Mouse (Mus musculus) right cerebral cortex, adult 2 months (tissue): ENCODE measurements at regions not wholly inside any gene's neighbourhood (a gene's known extent, or its start where the extent isn't known, plus 50 kb on each side); places are given as distances from the start of the nearest gene placed in this dataset.
"Not testable (repeated sequence)": the region's sequence is repeated elsewhere in the genome, so short reads cannot be mapped to it uniquely, and the experiment has no call there.

Experiments
- DNase-seq, 2 experiments: peaks; one replicate each; pipeline ENCODE4 v3.0.0; 2021 to 2022; ENCODE audit warnings: low spot score in 2 of 2

DNA sequence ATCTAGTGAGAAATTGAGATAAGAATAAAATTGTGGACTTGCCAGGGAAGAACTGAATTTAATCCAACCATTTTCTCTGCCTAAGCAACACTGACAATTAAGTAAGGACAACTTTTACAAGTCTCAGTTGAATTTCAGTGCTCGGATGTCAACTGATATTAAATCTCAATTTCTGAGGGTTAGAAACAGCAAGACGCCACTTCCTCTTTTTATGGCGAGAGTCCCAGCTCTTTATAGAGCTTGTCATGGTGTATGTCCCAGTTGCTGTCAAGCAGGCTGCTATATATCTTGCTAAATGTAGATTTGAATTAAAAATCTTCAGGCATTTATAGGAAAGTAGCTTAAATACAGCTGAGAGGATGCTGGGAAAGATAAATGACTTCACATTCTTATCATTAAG, 697.8 kb upstream of the Got2 start:
- DNase-seq: no peak

DNA sequence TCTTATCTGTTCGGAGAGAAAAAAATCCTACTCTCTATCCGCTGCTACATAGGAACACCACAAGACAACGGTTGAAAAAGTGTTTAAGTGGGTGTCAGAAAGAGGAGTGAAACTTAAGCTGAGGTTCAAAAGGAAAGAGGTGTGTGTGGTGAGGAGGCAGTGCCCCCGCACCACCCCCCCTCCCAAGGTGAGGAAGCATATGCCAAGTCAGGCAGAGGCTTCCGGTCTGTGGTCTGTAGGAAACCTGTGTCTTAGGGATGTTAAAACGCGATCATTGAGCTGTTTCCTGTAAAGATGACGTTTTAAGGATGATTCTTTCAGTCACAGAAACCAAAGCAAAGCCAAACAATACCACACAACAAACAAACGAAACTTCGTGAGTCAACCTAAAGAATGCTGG, 664.2 kb upstream of the Got2 start:
- DNase-seq: no peak

DNA sequence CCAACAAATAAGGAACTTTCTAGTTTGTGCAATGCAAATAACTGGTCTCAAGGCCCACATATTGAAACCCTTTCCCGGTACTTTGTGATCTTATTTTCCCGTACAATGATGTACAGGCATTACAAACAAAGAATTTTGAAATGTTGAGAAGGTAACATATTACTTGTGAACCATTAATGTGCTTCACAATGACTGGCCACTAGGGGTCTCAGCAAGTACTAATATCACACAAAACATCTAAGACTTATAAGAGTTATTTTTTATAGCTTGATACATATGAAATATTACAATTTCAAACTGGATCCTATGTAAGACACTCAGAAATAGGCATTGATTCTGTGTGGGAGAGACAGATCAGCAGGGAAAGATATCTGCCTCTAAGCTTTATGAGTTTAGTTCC, 662.1 kb upstream of the Got2 start:
- peak in 1 of 2 experiments; percentile 12 for DNase-seq

DNA sequence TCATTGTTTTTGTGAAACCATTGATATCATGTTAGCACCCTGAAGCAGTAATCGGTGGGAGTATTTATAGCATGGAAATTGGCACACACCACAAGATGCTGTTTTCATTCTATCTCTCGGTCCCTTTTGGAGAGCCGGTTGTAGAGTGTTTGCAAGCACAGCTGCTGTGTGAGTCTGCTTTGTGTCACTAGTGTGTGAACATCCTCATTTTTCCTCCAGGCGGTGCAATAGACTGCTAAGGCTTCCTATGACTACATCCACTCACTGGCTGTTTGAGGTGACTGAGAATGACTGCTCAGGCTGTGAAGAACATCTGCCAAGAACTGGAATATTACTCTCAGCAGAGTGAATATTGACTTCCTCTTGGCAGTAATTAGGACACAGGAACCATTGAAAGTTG, 660.3 kb upstream of the Got2 start:
- no peak for DNase-seq

DNA sequence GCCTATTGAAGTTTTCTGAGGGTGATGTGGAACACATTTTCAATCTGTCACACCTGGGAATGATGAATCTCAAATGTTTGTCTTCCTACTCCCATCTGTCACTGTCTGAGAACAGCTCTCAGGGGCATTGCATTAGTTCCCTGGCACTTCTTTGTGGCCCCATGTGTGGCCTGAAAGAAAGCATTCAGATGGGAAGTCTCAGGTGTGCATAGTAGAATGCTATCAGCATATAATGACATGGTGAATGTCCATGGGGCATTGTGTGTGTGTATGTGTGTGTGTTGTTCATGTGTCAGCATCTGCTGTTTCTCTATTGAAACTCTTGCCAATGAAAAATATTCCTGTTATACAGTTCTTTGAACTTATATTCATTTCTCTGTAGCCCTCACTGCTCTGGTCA, 659.8 kb upstream of the Got2 start:
- DNase-seq: no peak

DNA sequence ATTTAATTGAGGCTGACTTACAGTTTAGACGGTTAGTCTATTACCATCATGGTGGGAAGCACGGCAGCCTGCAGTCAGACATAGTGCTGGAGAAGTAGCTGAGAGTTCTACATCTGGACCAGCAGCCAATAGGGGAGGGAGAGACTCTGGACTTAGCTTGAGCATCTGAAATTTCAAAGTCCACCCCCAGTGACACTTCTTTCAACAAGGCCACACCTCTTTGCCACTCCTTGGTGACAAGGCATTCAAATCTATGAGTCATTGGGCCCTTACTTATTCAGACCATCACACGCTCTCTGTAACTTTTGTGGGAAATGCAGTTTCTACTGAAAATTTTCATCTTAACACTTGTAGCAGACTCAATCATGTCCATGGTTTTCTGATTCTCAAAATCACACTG, 653.9 kb upstream of the Got2 start:
- DNase-seq: no peak

DNA sequence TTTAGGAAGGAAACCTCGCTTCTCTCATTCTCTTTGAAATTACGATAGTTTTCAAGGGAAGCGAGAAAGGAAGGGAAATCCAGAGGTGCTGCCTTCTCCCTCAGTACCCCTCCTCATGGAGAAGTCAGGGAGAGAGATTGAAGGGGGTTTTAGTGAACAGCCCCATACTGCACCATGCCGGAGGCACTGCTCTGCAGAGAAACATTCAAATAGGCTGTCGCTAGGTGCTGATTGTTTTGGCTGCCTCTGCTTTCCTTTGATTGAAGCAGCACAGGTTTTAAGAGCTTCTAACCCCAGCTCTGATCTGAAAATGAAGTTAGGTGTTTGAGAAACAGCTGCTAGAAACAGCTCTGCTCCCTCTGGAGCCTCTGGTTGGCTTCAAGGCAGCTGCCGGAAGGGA, 610.5 kb upstream of the Got2 start:
- DNase-seq: no peak

DNA sequence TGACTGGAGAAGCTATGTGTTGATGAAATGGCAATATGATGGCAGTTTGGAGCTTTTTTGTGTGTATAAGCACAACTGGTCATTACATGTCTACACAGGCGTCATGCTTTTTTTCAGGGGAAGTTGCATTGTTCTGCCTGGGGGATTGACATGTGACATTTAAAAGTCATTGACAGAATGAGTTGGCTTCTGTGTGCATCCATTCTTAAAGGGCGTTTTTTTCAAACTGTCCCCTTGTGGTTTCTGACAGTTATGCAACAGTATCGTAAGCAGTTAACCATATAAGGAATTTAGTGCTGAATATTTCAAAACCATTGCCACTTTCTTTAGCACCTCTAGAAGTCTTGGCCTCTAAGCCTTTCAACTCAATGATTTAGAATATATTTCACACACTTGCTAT, 607.1 kb upstream of the Got2 start:
- DNase-seq: no peak

DNA sequence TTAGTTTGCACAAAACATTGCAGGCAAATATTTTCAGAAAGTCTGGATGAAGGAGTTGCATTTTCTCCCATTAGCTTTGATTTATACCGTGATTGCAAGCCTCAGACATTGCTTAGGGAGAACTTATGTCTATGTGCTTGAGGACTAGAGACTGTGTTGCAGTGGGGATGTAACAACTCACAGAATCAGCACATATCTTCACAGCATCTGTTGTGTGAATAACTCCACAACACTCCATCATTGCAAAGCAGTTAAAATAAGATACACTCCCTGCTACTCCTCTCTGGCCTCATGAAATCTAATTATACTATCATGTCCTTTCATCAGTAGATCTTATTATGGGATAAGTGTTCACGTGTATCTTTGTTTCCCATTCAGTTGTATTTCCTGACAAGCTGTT, 601.5 kb upstream of the Got2 start:
- DNase-seq: peak in 1 of 2 experiments; percentile 5

DNA sequence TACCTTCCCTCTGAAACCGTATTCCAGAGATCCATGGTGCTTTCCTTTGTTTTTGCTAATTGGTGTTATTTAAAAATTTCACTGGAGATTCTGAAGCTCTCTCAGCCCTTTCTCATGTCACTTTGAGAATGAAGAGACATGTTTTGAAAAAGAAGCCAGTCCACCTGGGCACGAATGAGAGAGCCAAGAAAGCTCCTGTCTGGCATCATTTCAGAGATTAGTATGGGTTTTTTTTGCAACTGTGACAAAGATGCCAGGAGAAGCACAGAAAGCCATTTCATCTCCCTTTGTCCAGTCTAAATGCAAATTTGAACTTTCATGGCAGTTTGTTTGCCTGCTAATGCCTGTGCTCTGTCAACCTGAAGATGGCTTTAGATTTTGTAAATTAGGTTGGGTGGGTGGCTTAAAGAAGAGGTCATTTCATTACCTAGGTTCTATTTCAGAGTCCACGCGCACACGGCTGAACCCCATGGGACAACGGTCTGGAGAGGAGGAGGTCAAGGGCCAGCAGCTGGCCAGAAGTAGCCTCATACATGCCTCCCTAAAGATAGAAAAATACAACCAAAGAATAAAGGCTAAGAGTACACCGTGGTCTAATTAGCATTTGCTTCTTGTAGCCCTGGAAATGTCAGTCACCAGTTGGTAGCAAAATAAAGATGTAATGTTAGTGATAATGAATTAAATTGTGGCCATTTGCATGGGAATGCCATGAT, 600.5 kb upstream of the Got2 start:
- no peak for DNase-seq

DNA sequence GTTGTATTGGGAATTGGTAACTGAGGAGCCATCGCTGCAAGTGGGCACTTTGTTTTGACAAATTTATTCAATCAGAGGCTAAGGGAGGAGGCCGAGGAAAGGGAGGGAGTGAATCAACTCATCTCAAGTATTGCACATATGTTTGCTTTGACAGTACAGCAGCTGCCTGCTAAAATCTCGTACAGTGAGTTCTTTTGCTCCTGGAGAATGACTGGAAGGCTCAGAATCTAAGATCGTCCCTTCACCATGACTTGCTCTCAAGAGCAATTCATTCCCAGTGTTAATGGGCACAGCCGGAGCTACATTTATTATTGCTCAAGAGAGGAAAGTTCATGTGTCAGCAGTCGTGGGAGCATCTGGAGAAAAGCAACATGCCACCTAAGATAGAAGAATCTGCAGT, 567.6 kb upstream of the Got2 start:
- DNase-seq: peak; percentile 23 to 45

DNA sequence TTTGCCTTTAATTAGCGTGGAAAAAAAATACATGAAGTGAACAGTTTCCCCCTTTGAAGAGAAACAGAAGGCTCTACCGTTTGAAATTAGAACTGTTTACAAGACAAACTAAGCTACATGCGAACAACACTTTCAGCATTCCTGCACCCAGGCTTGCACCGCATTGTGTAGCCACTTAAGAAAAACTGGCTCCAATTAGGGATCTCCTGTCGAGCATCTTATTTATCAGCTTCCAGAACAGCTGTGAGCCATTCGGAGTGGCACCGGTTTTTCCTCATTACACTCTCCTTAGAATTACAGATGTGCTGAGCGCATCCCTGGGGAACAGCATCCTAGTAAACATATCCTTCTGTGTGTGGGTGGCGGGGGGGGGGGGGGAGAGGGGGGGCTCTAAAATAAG, 567.0 kb upstream of the Got2 start:
- DNase-seq: peak; percentile 14 to 32

DNA sequence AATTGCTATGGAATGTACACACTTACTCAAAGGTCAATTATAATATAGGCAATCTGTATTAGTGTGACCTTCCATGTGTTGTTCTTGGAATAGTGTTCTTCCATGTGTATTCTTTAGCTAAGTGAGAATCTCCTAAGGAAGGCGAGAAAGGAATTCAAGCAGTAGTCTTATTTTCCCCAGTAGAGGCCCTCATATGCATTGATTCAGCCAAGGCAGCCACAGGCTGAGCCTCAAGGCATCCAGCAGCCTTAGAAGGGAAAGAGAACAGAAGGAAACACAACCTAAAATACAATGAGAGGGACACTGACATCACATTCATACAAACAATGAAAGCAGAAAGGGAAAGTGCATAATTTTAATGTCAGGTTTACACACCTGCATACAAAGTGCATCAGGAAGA, 541.4 kb upstream of the Got2 start:
- DNase-seq: peak in 1 of 2 experiments; percentile 11

DNA sequence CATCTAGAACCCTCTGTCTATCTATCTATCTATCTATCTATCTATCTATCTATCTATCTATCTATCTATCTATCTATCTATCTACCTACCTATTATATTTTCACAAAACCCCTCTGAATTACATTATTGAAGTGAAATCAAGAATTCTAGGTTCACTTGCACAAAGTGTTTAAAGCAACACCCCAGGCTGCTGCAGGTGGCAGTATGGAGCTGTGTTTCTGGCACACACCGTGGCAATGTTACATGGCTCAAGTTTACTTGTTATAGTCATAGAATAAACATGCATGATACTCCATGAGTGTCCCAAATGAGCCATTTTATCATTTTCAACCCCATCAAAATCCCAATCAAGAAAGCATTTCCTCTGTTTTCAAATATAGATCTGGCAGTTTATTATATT, 538.6 kb upstream of the Got2 start:
- peak; percentile 24 to 25 for DNase-seq

DNA sequence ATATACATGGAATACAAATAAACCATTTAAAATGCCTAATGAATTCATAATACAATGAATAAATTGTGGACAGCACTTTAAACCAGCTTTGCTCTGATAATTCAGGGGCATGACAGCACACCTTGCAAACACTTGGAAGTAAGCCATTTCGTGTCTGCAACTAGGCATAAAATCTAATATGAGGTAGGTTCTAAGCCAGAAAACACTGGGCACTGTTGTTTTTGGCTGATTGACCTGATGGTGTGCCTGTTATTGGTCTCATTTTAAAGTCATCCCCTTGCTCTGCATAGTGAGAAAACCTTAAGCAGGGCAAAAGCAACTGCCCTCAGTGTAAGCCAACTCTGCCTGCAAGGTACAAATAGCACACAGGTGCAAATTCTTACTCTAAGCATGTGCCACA, 521.3 kb upstream of the Got2 start:
- no peak for DNase-seq

DNA sequence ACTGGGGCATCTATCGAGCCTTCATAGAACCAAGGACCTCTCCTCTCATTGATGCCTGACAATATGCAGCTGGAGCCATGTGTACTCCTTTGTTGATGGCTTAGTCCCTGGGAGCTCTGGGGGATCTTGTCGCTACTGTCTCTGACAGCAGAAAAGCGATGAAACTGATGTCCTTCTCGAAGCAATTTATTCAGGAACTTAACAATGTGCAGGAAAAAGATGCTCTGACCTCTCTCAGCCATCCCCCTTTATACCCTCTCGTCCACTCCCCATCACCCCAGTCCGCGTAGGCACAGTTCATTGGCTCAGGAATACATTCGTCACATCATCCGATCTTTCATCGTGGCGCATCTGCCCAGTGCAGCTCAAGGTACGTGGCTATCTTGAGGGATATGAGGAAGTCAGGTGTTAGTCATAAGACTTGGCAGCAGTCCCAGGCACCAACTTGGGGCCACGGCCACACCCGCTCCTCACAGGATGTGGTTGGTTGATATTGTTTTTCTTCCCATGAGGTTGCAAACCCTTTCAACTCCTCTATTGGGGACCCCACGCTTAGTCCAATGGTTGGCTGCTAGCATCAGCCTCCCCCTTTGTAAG, 516.3 kb upstream of the Got2 start:
- no peak for DNase-seq

DNA sequence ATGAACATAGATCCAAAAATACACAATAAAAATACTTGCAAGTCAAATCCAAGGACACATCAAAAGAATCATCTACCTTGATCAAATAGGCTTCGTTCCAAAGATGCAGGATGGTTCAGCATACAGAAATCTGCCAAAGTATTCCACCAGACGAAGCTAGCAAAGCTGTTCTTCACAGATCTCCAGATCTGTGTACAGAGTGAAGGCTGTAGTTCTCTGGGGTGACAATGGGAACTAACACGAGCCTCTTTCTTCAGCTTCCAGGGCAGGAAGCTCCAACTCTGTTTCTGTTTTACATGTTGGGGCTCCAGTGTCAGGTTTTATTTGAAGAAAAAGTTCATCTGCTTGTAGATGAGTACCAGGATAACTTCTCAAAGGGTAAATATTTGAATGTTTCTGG, 515.3 kb upstream of the Got2 start:
- DNase-seq: no peak

DNA sequence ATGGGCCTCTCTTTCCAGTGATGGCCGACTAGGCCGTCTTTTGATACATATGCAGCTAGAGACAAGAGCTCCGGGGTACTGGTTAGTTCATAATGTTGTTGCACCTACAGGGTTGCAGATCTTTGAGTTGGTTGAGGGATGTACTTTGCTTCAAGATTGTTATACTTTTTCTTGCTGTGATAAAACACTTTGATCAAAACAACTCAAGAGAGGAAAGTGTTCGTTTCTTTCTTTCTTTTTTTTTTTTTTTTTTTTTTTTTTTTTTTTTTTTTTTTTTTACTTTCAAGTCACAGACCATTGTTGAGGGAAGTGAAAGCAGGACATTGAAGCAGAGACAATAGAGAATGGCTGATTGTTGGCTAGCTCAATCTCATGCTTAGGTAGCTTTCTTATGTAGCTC, 511.0 kb upstream of the Got2 start:
- DNase-seq: not testable (repeated sequence)

DNA sequence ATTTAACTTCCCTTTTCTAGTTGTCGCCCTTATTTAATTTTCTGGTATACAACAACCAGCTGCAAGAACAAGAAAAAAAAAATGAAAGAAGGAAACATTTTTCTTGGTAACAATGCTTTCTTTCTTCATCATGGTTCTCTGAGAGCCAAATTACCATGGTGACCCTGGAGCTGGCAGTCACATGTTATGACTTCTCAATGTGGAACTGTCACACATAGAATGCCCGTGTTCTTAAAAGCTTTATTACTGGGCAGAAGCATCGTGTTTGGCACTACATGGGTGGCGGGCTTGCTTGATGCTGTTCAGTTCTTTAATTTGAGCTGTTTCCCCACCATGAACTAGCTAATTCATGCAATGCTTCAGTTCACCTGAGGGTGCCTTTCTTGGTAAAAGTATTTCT, 504.7 kb upstream of the Got2 start:
- peak in 1 of 2 experiments; percentile 8 for DNase-seq

DNA sequence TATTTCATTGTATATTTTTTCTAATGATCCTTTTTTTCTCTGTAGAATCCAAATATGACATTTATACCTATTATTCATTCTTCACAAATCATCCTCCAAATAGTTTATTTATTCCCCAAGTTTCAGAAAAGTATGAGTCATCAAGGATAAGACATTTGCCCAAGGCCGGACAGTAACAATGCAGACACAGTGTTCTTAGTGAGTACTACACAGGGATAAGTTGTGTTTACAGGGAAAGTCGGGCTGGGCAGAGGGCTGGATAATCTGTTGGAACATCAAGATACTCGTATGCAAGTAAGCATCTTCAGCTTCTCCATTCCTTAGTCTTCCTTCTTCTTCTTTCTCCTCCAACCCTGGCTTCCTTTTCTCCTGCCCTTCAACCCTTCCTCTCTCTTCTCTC, 500.9 kb upstream of the Got2 start:
- DNase-seq: no peak

DNA sequence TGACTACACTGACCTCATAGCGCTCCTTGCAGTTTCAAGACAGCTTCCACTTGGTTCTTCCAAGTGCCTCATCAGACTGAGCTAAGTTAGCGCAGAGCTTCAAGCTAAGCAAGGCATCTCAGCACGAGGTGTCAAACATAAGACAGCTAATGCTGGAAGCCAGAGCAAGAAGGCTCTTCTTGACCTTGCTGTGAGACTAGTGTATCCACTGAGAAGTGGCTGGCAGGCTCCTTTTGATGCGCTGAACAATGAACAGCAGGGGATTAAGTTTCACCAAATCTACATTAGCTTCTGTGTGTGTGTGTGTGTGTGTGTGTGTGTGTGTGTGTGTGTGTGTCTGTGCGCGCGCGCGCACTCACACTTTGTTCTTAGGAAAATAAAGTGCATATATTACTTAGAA, 482.2 kb upstream of the Got2 start:
- DNase-seq: no peak

DNA sequence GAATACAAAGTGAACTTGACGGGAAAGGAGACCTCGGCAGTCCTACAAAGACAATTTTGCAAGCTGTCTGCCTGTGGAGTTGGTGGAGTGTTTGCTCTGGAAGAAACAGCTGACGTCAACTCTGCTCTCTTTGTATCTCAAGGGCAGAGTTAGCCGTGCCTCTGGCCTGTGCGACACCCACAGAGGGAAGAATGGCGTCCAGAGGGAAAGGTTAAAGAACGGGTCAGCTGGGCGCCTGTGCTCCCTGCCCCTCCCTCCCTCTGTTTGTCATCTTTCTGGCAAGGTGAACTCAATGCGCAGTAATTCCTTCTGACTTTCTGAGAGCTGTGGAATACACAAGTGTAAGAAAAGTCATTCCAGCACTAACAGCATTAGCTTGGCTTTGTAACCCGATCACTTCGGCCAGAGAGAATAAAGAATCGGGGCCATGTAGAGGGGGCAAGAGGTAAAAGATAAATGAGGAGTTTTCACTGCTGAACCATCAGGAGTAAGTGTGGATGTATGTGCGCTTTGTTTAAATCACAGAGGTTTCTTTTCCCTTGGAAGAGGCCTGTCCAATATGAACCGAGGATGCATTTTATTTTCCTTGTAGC, 474.6 kb upstream of the Got2 start:
- no peak for DNase-seq

DNA sequence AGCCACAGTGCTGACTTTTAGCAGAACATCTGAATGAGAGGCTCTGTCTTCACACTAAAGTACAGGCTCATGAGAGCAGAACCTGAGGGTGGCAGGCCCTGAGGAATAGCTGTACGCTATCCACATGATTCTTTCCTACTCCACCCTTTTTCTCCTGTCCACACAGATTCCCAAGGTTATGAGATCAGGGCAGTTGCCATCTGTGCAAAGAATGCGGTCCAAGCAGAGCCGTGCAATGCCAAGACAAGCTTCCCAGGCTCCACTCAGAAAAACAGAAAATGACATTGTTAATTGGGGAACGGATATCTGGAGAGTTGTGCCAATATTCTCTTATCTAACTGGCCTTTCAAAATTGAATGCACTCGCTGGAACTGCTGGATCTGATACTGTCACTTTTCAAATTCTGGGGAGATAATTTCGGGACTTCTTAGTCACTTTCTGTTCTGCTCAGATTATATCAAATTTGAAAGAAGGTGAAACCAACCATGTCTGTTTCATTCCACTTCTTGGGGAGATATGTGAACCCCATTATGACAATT, 462.3 kb upstream of the Got2 start:
- DNase-seq: no peak
